Mouse (Mus musculus): ENCODE results near the gene Ppp1r1c. TPM values are rescaled to one million over a fixed set of nuclear protein-coding genes. Genes with fewer than 3 reads are reported as not detected.
A peak's percentile ranks its signal among the peaks of the same experiment; 100 is the strongest.

The Ppp1r1c gene
- polyA plus RNA-seq, 2 experiments = not detected

DNA sequence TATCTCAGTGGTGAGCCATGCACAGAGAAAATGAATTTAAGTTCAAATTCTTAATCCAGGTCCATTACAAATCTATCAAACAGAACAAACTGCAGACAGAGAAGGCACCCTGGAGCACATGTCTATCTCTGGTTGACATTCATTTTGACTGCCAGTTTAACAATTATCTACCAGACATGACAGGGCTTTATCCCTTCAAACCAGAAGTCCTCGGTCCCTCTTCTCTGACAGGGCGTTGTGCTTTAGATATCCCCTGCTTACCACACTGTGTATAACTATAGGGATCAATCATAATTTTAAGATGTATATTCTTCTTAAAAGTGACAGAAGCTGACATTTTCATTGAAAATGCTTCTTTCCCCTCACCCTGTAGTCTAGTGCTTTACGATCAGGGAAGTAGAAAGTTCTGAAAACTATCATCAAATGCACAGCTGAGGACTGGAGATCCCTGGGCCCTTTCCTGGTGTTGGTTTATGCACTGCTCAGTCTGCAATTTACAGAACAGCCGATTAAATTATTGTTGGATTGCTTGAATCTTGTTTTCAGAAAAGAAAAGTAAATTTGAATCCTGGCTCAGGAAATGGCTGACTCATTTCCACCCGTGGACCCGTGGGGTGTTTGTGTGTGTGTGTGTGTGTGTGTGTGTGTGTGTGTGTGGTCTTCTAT is 55.3 kb downstream of the Ppp1r1c start:
- no peak overlapping the region for H3K4me3 ChIP-seq (ENCODE audit: insufficient read depth in 1 of 2, low read depth in 2 of 2, low read length in 2 of 2)
- peak; percentile 99 for ATAC-seq (ENCODE audit: insufficient read depth)
- no peak for TF ChIP-seq CTCF (IDR thresholded peaks at IDR 0.05; ENCODE audit: low read depth)
- TF ChIP-seq EP300 (IDR thresholded peaks at IDR 0.05; ENCODE audit: low read depth) = peak; percentile 88

DNA sequence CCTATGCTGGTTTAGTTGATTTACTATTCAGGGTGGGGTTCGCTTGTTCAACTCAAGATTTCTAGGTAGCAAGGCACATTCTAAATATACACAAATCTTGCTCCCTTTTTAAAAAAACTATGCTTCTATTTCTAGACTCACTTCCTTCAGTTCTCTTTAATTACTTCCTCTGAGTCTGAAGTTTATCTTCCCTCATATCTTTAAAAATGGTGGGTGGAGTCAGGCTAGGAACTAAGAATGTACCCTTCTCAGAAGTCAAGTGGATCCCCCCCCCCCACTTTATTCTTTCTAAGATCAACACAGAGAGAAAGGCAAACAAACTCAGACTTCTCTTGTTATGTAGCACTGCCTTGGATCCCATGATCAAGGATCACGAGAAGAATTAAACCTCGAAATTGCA is 57.5 kb downstream of the Ppp1r1c start:
- TF ChIP-seq CTCF (IDR thresholded peaks at IDR 0.05; ENCODE audit: low read depth) = no peak
- 48% methylated on average over 3 of the region's 3 CpGs for WGBS (ENCODE audit: insufficient replicate concordance)
- DNase-seq (ENCODE audit: low read depth in 3 of 3, low spot score in 3 of 3) = no peak

More for the DNA sequence above, 55.3 kb downstream of the Ppp1r1c start:
- Histone ChIP-seq H3K9me3 (ENCODE audit: control insufficient read depth, low read length) (no peaks in the 10 kb centered on the region), H3K4me2 (ENCODE audit: low read depth) (peak overlapping the region; percentile 46), H3K27me3 (ENCODE audit: control insufficient read depth, insufficient read depth, low read length) (no peaks in the 10 kb centered on the region), H3K9ac (replicated peaks) (peak overlapping the region; percentile 21; the same call in 1 of the 2 replicates), H3K36me3 (replicated peaks; ENCODE audit: control insufficient read depth, insufficient read depth, low read depth) (no peaks in the 10 kb centered on the region), H3K4me1 (replicated peaks; ENCODE audit: control insufficient read depth in 2 of 2, insufficient read depth in 2 of 2, low read length in 1 of 2) (peaks cover 9 to 14% of the 10 kb centered on the region in 2 experiments), H3K27ac (peak overlapping the region; percentile 57)
- DNase-seq (ENCODE audit: low read depth in 3 of 3, low spot score in 3 of 3) = peak; percentile 47 to 64 (median 64)
- 30% methylated on average over 6 of the region's 6 CpGs for WGBS (ENCODE audit: insufficient replicate concordance)

DNA sequence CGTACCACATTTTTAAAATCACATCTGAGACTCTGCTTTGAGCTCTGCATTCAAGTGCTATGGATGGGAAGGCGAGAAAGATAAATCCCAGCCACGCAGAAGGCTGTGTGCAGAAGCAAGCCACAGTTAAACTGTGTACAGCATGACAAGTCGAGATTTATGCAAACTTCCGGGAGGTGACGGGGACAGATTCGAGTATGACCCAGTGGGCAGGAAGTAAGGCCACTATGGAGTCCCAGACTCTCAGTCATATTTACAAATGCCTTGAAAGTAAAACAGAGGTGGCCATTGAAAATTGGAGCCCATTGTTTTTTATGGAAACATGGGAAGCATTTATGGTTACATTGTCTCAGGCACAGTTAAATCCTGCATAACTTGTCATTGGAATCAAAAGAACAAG is 58.1 kb downstream of the Ppp1r1c start:
- DNase-seq (ENCODE audit: low read depth in 3 of 3, low spot score in 3 of 3) = no peak
- TF ChIP-seq CTCF (IDR thresholded peaks at IDR 0.05; ENCODE audit: low read depth) = no peak
- Histone ChIP-seq H3K27me3 (ENCODE audit: control insufficient read depth, insufficient read depth, low read length) (no peaks in the 10 kb centered on the region), H3K27ac (no peak overlapping the region), H3K4me1 (replicated peaks; ENCODE audit: control insufficient read depth in 2 of 2, insufficient read depth in 2 of 2, low read length in 1 of 2) (peaks cover 9 to 14% of the 10 kb centered on the region in 2 experiments), H3K9ac (replicated peaks) (no peak overlapping the region), H3K4me3 (ENCODE audit: insufficient read depth in 1 of 2, low read depth in 2 of 2, low read length in 2 of 2) (no peak overlapping the region), H3K9me3 (ENCODE audit: control insufficient read depth, low read length) (no peaks in the 10 kb centered on the region), H3K4me2 (ENCODE audit: low read depth) (no peak overlapping the region), H3K36me3 (replicated peaks; ENCODE audit: control insufficient read depth, insufficient read depth, low read depth) (no peaks in the 10 kb centered on the region)
- WGBS (ENCODE audit: insufficient replicate concordance) = 33% methylated on average over 7 of the region's 7 CpGs
- no peak for ATAC-seq (ENCODE audit: insufficient read depth)

More for the DNA sequence above, 57.5 kb downstream of the Ppp1r1c start:
- no peak overlapping the region for H3K27ac ChIP-seq
- ATAC-seq (ENCODE audit: insufficient read depth) = no peak
- no peaks in the 10 kb centered on the region for H3K9me3 ChIP-seq (ENCODE audit: control insufficient read depth, low read length)
- H3K27me3 ChIP-seq (ENCODE audit: control insufficient read depth, insufficient read depth, low read length) = no peaks in the 10 kb centered on the region
- H3K9ac ChIP-seq (replicated peaks) = no peak overlapping the region
- no peaks in the 10 kb centered on the region for H3K36me3 ChIP-seq (replicated peaks; ENCODE audit: control insufficient read depth, insufficient read depth, low read depth)
- H3K4me2 ChIP-seq (ENCODE audit: low read depth) = no peak overlapping the region
- peaks cover 9 to 14% of the 10 kb centered on the region in 2 experiments for H3K4me1 ChIP-seq (replicated peaks; ENCODE audit: control insufficient read depth in 2 of 2, insufficient read depth in 2 of 2, low read length in 1 of 2)
- no peak overlapping the region for H3K4me3 ChIP-seq (ENCODE audit: insufficient read depth in 1 of 2, low read depth in 2 of 2, low read length in 2 of 2)

DNA sequence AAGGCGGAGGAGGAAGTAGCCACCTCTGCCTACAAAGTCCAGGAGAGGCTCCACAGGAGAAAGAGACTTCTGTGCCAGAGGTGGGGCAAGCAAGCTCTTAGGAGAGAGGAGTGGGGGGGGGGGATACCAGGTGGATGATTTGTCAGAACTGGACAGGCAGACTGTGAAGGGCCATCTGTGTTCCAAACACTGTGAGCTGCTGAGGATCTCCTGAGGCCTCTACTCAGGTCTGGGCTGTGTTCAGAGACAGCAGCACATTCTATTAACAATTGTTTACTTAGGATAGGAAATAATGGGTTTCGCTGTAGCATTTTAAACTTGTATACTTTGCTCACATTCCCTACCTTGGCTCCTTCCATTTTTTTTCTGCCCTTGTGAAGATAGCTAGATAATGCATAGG is 61.0 kb downstream of the Ppp1r1c start:
- no peak overlapping the region for H3K27ac ChIP-seq
- no peaks in the 10 kb centered on the region for H3K9me3 ChIP-seq (ENCODE audit: control insufficient read depth, low read length)
- H3K4me2 ChIP-seq (ENCODE audit: low read depth) = no peak overlapping the region
- no peak for DNase-seq (ENCODE audit: low read depth in 3 of 3, low spot score in 3 of 3)
- H3K4me3 ChIP-seq (ENCODE audit: insufficient read depth in 1 of 2, low read depth in 2 of 2, low read length in 2 of 2) = no peak overlapping the region
- no peaks in the 10 kb centered on the region for H3K27me3 ChIP-seq (ENCODE audit: control insufficient read depth, insufficient read depth, low read length)
- no peak for TF ChIP-seq EP300 (IDR thresholded peaks at IDR 0.05; ENCODE audit: low read depth)
- no peak for TF ChIP-seq CTCF (IDR thresholded peaks at IDR 0.05; ENCODE audit: low read depth)
- no peak overlapping the region for H3K9ac ChIP-seq (replicated peaks)
- H3K36me3 ChIP-seq (replicated peaks; ENCODE audit: control insufficient read depth, insufficient read depth, low read depth) = no peaks in the 10 kb centered on the region
- ATAC-seq (ENCODE audit: insufficient read depth) = no peak
- WGBS (ENCODE audit: insufficient replicate concordance) = 71% methylated on average over 2 of the region's 2 CpGs
- H3K4me1 ChIP-seq (replicated peaks; ENCODE audit: control insufficient read depth in 2 of 2, insufficient read depth in 2 of 2, low read length in 1 of 2) = peaks cover 0 to 7% of the 10 kb centered on the region in 2 experiments; a peak in 3 of 4 replicates

DNA sequence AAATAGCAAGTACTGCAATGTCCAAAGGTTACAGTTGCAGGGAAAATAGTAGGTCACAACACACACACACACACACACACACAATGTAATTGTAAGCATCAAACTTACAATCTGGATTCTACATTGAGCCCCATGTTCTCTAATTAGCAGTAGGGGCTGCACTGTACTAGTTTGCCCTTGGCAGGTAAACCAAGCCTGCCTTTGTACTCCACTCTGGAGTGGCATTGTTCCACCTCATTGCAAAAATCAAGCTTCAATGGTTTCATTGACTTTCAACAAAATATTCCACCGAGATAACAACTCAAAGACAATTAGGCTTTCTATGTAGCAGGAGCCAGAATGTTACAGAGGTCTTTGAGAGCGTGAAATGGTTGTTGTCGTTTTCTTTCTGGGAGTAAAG is 62.7 kb downstream of the Ppp1r1c start:
- no peaks in the 10 kb centered on the region for H3K36me3 ChIP-seq (replicated peaks; ENCODE audit: control insufficient read depth, insufficient read depth, low read depth)
- 57% methylated on average over 3 of the region's 3 CpGs for WGBS (ENCODE audit: insufficient replicate concordance)
- H3K27ac ChIP-seq = no peak overlapping the region
- H3K4me1 ChIP-seq (replicated peaks; ENCODE audit: control insufficient read depth in 2 of 2, insufficient read depth in 2 of 2, low read length in 1 of 2) = no peaks in the 10 kb centered on the region
- no peak for TF ChIP-seq EP300 (IDR thresholded peaks at IDR 0.05; ENCODE audit: low read depth)
- no peak for TF ChIP-seq CTCF (IDR thresholded peaks at IDR 0.05; ENCODE audit: low read depth)
- no peak overlapping the region for H3K9ac ChIP-seq (replicated peaks)
- no peak for ATAC-seq (ENCODE audit: insufficient read depth)
- H3K9me3 ChIP-seq (ENCODE audit: control insufficient read depth, low read length) = no peaks in the 10 kb centered on the region
- no peak overlapping the region for H3K4me2 ChIP-seq (ENCODE audit: low read depth)
- H3K27me3 ChIP-seq (ENCODE audit: control insufficient read depth, insufficient read depth, low read length) = no peaks in the 10 kb centered on the region
- no peak for DNase-seq (ENCODE audit: low read depth in 3 of 3, low spot score in 3 of 3)
- no peak overlapping the region for H3K4me3 ChIP-seq (ENCODE audit: insufficient read depth in 1 of 2, low read depth in 2 of 2, low read length in 2 of 2)
